Mouse (Mus musculus): ENCODE data around the gene Zfp69.
A peak's percentile ranks its signal among the peaks of the same experiment; 100 is the strongest.

Gene Zfp69

GRCm38 (mm10) chr4:120924554-120925299 lies 26.8 kb downstream of the Zfp69 start, which contains the start of gene Exo5:
TSS of gene Exo5 (minus strand) at chr4:120925017.
- DNase-seq (ENCODE audit: low spot score in 2 of 2) = peak; percentile 95 to 96

- DNase-seq (ENCODE audit: low spot score in 2 of 2) = no peak
Measured at GRCm38 (mm10) chr4:120921461-120921860, 30.0 kb downstream of the Zfp69 start.

- DNase-seq (ENCODE audit: low spot score in 2 of 2) = no peak
Measured at GRCm38 (mm10) chr4:120914501-120914900, 37.0 kb downstream of the Zfp69 start.

GRCm38 (mm10) chr4:120913861-120914260 lies 37.6 kb downstream of the Zfp69 start:
- no peak for DNase-seq (ENCODE audit: low spot score in 2 of 2)

GRCm38 (mm10) chr4:120913443-120913842 lies 38.1 kb downstream of the Zfp69 start:
- no peak for DNase-seq (ENCODE audit: low spot score in 2 of 2)

GRCm38 (mm10) chr4:120912866-120913265 lies 38.6 kb downstream of the Zfp69 start:
- DNase-seq (ENCODE audit: low spot score in 2 of 2) = no peak

GRCm38 (mm10) chr4:120911086-120911485 lies 40.4 kb downstream of the Zfp69 start:
- DNase-seq (ENCODE audit: low spot score in 2 of 2) = no peak

- DNase-seq (ENCODE audit: low spot score in 2 of 2) = peak in 1 of 2 experiments; percentile 70
Measured at GRCm38 (mm10) chr4:120909558-120910150, 41.8 kb downstream of the Zfp69 start.

- no peak for DNase-seq (ENCODE audit: low spot score in 2 of 2)
Measured at GRCm38 (mm10) chr4:120905644-120906043, 45.9 kb downstream of the Zfp69 start.

- no peak for DNase-seq (ENCODE audit: low spot score in 2 of 2)
Measured at GRCm38 (mm10) chr4:120904533-120904932, 47.0 kb downstream of the Zfp69 start.

- no peak for DNase-seq (ENCODE audit: low spot score in 2 of 2)
Measured at GRCm38 (mm10) chr4:120895810-120896584, 55.5 kb downstream of the Zfp69 start.

GRCm38 (mm10) chr4:120895226-120895625 lies 56.3 kb downstream of the Zfp69 start:
- no peak for DNase-seq (ENCODE audit: low spot score in 2 of 2)

GRCm38 (mm10) chr4:120894584-120894983 lies 56.9 kb downstream of the Zfp69 start:
- no peak for DNase-seq (ENCODE audit: low spot score in 2 of 2)

- DNase-seq (ENCODE audit: low spot score in 2 of 2) = peak; percentile 23 to 33
Measured at GRCm38 (mm10) chr4:120893656-120894401, 57.7 kb downstream of the Zfp69 start.

GRCm38 (mm10) chr4:120892516-120892915 lies 59.0 kb downstream of the Zfp69 start:
- DNase-seq (ENCODE audit: low spot score in 2 of 2) = no peak

- no peak for DNase-seq (ENCODE audit: low spot score in 2 of 2)
Measured at GRCm38 (mm10) chr4:120891960-120892359, 59.5 kb downstream of the Zfp69 start.

GRCm38 (mm10) chr4:120890754-120891440 lies 60.6 kb downstream of the Zfp69 start:
- no peak for DNase-seq (ENCODE audit: low spot score in 2 of 2)

- DNase-seq (ENCODE audit: low spot score in 2 of 2) = peak in 1 of 2 experiments; percentile 14
Measured at GRCm38 (mm10) chr4:120888884-120889283, 62.6 kb downstream of the Zfp69 start.

- peak; percentile 64 to 72 for DNase-seq (ENCODE audit: low spot score in 2 of 2)
Measured at GRCm38 (mm10) chr4:120887381-120888112, 64.0 kb downstream of the Zfp69 start.

- peak in 1 of 2 experiments; percentile 16 for DNase-seq (ENCODE audit: low spot score in 2 of 2)
Measured at GRCm38 (mm10) chr4:120886811-120887210, 64.7 kb downstream of the Zfp69 start.
